Mouse (Mus musculus): ENCODE data around the gene Zfp213.
A peak's percentile ranks its signal among the peaks of the same experiment; 100 is the strongest.
"Not testable (repeated sequence)": the region's sequence is repeated elsewhere in the genome, so short reads cannot be mapped to it uniquely, and the experiment has no call there.

The Zfp213 gene

DNA sequence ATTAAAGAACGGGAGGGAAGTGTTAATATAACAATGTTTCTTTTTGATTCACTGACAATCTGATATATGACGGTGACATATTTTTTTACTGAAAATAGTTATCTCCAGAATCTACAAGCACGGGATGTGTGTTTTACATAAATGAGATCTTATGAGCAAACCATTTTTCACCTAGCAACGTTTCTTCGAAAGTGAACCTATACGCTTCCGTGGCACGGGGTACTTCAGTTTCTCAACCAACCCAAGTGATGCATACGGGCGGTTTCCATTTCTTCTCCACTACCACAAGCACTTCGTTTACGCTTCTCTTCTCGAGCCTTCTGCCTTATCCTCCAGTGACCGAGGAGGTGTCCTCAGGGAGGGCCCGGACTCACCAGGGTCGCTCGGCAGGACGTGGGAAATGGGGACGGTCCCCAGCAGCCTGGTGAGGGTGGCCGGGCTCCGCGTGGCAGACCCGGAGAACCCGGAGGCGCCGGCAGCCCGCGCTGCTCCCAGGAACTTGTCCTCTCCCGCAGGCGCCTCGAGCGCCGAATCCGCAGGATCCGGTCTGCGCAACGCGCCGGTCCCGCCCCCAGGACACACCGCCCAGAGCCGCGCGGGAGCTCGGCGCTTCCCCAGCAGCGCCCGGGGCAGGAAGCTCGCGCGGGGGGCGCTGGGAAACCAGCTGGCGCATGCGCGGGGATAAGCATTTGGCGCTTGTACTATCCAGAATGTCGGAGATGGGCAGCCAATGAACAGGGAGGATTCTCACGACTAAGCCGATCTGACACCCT, at the start of gene Zfp213:
TSS of gene Zfp213 (minus strand) at position 644 of the 773 bp plus-strand sequence.
- peak; percentile 92 for DNase-seq (ENCODE audit: low read depth, low spot score)

DNA sequence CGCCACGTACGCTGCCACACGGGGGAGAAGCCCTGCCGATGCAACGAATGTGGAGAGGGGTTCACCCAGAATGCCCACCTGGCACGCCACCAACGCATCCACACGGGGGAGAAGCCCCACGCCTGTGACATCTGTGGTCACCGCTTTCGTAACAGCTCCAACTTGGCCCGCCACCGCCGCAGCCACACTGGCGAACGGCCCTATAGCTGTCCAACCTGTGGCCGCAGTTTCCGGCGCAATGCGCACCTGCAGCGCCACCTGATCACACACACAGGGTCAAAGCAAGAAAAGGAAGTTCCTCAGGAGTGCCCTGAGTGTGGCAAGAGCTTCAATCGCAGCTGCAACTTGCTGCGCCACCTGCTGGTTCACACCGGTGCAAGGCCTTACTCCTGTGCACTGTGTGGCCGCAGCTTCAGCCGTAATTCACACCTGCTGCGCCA, 46.3 kb upstream of the Zfp213 start:
- DNase-seq (ENCODE audit: low read depth, low spot score), result no peak

- DNase-seq (ENCODE audit: low read depth, low spot score), result no peak
Measured at GRCm38 (mm10) chr17:23609612-23610011, 45.6 kb upstream of the Zfp213 start.

- no peak for DNase-seq (ENCODE audit: low read depth, low spot score)
Measured at GRCm38 (mm10) chr17:23605220-23605619, 41.2 kb upstream of the Zfp213 start.

DNA sequence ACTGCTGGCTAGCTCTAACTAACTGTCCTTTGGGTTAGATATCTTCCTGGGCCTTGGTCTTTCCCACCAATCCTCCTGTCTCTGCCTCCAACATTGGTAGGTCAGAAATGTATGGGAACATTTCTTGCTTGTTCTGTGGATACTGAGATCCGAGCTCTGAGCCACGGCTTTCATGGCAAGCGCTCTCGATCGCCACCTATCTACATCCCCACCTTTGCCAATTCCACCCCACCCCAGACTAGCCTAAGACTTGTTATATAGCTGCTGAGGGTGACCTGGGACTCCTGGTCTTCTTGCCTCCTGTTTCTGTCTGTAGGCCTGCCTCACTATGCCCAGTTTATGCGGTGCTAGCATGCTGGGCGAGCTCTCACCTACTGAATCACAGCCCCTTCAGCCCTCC, 40.4 kb upstream of the Zfp213 start:
- no peak for DNase-seq (ENCODE audit: low read depth, low spot score)

- DNase-seq (ENCODE audit: low read depth, low spot score), result no peak
Measured at GRCm38 (mm10) chr17:23603542-23603941, 39.5 kb upstream of the Zfp213 start.

- DNase-seq (ENCODE audit: low read depth, low spot score), result no peak
Measured at GRCm38 (mm10) chr17:23603077-23603476, 39.0 kb upstream of the Zfp213 start.

DNA sequence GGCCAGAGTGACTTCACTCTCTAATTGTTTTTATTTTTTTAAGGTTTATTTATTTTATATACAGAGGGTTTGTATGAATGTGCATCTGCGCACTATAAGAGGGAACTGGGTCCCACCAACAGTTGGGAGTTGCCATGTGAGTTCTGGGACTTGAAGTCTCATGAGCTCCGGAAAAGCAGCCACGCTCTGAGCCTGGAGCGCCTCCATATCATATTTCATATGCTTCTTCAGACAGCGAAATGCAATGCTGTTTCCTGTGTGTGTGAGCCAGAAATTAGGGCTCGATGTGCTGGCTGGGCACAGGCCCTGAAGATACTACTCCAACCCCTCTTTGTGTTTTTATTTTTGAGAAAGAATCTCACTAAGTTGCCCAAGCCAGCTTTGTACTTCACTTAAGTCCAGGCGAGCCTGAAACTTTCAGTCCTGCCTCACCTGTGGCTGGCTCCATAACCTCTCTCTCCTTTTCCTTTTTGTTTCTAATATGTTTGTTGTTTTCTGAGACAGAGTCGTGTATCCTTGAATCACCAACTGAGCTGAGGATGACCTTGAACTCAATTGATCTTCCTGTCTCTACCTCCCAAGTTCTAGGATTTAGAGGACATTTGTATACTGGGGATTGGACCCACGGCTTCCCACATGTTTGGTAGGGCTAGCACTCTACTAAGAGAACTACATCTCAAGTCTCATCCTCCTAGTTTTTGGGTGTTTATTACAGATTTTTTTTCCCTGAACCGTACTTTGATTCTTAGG, 38.0 kb upstream of the Zfp213 start:
- no peak for DNase-seq (ENCODE audit: low read depth, low spot score)

- no peak for DNase-seq (ENCODE audit: low read depth, low spot score)
Measured at GRCm38 (mm10) chr17:23600641-23601622, 36.9 kb upstream of the Zfp213 start, which contains the start of gene Zscan10. Gene Zscan10 (plus strand): TSS chr17:23600856.

DNA sequence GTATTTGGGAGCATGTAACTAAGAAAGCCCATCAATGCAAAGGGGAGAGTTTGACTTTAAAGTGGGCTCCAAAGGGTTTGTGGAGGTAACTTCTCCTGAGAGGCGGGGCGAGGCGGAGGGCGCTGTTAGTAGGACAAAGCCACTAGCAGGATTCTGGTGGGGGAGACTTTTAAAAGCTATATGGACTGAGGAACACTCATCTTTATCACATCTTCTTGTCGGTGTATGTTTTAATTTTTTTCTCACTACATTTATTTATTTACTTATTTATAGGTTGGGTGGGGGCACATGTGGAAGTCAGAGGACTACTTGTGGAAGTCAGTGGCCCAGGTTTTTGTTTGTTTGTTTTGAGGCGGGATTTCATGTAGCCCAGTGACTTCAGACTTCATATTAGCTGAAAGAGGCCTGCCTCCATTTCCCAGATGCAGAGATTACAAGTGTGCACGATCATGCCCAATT, 35.6 kb upstream of the Zfp213 start:
- DNase-seq (ENCODE audit: low read depth, low spot score), result no peak

DNA sequence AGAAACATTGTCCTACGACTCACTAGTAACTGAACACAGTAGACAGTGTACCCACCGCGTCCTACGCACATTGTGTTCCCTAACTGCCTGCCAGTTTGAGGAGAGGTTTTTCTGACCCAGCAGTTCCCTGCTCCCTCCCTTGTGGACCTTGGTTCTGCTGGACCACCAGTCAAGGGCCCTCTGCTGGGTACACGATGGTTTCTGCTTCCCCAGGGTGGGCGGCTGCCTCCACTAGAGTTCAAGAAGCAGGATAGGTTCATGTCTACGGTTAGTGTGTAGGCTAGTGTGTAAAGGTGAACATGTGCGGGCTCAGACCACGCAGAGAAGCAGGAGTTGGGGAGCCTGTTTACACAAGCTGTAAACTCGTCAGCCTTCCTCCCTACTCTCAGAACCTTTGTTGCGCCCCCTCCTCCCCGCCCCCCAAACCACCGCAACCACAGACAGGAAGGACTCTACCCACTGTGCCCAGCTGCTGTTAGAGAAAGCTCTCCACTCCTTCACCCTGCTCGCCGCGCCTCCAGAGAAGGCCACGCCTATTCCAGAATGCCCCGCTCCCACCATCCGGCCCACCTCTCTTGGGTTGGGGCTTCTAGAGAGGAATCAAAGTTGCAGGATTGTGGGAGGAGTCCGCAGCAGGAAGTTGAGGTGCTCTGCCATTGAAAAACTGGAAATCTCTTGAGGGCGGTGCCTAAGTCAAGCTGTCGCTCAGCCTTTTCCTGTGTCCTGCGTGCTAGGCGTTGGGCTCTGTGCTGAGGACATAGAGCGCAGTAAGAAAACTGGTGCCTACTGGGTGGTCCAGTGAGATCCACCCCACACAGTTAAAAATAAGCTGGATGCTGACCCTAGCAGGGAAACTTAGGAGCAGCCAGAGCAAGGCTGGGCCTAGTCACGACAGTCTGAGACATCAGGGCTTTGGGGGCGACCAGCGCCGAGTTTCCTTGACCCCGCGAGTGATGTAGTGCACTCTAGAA, 34.8 kb upstream of the Zfp213 start, which contains the start of gene Zfp13:
TSS of gene Zfp13 (minus strand) at position 906 of the 971 bp plus-strand sequence.
- peak; percentile 69 for DNase-seq (ENCODE audit: low read depth, low spot score)

DNA sequence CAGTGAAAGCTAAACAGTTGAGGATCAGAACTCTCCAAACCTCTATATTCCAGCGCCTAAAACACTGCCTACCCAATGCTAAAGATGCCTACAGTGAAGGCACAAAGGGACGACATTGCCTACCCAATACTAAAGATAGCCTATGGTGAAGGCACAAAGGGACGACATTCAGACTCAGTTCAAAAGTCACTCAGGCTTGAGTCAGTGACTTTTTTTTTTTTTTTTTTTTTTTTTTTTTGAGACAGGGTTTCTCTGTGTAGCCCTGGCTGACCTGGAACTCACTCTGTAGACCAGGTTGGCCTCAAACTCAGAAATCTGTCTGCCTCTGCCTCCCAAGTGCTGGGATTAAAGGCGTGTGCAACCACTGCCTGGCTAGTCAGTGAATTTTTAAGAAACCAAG, 31.1 kb upstream of the Zfp213 start:
- DNase-seq (ENCODE audit: low read depth, low spot score), result not testable (repeated sequence)

GRCm38 (mm10) chr17:23592926-23593300, 28.9 kb upstream of the Zfp213 start:
- DNase-seq (ENCODE audit: low read depth, low spot score), result no peak

DNA sequence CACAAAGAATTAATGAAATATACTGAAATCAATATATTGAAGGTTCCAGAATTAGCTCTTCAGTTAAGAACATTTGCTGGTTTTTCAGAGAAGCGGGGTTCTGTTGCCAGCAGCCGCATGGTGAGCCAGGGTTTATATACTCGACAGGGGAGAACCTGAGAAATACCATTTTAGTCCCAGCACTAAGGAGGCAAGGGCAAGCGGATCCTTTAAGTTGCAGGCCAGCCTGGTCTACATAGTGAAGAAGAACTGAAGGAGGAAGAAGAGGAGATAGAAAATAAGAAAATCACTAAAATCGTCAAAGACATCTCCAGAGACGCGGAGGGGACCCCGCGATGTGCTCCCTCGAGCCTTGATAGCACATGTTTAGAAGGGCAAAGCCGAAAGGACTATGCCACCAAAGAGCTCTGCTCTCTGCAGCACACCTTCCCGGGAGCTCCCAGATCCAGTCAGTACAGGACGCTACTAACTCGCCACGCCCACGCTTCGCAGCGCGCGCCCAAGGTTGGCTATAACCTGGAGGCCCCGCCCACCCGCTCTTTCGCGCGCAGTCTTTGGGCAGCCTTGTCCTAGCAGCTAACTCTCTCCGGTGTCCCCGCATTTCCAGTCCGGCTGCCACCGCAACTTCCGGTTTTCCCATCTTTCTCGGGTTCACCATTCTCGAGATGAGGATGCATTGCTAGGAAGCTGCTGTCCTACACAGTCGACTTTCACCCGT, 28.3 kb upstream of the Zfp213 start:
- DNase-seq (ENCODE audit: low read depth, low spot score), result peak; percentile 89

DNA sequence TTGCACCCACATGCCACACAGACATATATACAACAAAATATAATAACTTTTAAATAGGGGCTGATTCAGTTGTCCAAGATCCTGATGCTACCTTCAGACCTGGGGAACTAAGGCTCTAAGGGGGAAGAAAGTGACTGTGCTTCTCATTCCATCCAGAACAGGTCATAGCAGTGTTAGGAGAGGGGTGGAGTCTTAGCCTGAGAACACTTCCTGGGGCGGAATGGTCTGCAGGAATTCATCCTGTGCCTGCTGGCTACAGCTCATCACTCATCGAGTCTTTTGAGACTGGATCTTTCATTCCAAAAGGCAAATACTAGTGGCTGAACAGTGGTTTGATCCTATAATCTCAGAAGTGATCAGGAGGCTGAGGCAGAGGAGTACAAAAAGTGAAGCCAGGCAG, 23.2 kb upstream of the Zfp213 start:
- DNase-seq (ENCODE audit: low read depth, low spot score), result no peak

GRCm38 (mm10) chr17:23585721-23586491, 21.9 kb upstream of the Zfp213 start:
- DNase-seq (ENCODE audit: low read depth, low spot score), result peak; percentile 72

DNA sequence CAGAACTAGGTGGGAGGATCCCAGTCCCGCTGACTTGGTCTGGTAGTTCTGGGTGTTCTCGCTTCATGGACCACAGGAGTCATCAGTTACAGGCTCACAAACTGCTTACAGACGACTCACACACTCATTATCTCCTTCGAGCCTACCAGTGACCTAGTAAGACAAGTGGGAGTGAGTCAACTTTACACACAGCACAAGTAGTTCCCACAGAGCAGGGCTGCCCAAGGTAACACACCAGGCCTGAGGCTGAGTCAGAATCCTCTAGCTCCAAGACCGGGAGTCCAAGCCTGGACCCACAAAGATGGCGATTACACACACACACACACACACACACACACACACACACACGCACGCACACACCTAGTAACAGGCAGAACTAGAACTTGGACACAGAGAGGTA, 20.7 kb upstream of the Zfp213 start:
- no peak for DNase-seq (ENCODE audit: low read depth, low spot score)

GRCm38 (mm10) chr17:23575951-23576552, 12.0 kb upstream of the Zfp213 start:
- DNase-seq (ENCODE audit: low read depth, low spot score), result no peak

Measured in brain, embryonic 18.5 days (tissue).